Mouse (Mus musculus) CD4-positive, CD25-positive, alpha-beta regulatory T cell, adult 4 months (primary cell): Measurements from ENCODE around the gene Nudt3. TPM values are rescaled to one million over a fixed set of nuclear protein-coding genes. Genes with fewer than 3 reads are reported as not detected.
"Not testable (repeated sequence)": the region's sequence is repeated elsewhere in the genome, so short reads cannot be mapped to it uniquely, and the experiment has no call there.

Experiments
- ATAC-seq: one replicate; pipeline ENCODE4 v1.8.0; 2017
- polyA plus RNA-seq, 2 experiments: library from polyadenylated mRNA; unstranded; fragments of 100-300 nt; shearing (Covaris generic); gene quantifications; one replicate each; pipeline ENCODE4 v1.2.1; 2017

Gene Nudt3
- polyA plus RNA-seq = 10 to 100 TPM; 14.5 to 27.5 TPM

DNA sequence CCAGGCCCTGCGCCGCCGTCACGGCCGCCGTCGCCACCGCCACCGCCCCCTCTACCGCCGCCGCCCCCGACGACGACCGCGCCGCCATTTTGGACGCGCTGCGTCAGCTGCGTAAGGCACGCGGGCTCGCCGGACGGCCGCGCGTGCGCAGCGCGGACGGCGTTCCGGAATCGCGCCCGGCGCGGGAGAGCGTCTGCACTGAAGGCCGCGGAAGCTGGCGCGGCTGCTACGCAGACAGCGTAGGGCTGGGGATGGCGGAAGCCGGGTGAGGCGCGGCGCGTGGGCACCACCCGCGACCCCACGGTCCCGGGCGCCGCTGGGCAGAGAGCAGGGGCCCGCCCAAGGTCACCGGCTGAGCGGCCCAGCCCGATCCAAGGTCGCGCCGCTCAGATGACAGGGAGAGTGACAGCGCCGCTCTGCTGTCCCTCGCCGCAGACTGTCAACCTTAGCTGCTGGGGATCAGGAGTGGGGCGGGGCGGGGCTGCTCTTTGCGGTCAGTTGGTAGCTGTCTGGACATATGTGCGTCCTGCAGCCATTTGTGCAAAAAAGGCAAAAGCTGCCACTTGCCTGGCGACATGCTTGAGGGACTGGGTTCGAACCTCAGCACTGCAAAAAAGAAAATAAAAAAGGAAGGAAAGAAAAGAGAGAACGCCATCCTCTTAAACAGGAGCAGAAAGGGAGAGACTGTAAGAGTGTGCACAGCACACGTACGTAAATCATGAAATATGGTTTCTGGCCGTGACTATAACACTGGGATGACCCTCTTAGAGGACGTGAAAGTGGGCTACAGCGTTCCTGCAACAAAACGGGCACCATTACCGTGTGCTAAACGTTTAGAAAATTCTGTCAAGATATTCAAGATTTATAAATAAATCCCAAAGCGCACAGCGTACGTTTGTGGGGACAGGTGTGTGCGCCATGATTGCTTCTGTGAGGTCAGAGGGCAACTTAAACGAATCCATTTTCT, at the start of gene Nudt3:
Nudt3 (minus strand) TSS at position 136 of the 967 bp plus-strand sequence.
- peak; percentile 94 for ATAC-seq

DNA sequence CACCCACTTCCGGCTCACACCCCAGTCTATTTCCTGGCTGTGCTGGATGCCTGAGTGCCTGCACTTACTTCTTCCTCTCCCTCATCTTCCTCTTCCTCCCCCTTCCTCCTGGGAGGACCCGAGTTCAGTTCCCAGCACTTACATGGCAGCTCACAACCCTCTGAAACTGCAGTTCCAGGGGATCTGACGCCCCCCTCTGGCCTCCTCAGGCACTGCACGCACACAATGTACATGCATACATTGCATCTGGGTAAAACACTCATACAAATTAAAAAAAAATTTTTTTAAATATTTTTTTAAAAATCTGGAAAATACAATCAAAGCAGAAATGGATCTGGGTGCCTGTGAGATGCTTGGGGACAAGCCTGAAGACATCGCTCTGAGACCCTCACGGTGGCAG, 48.4 kb upstream of the Nudt3 start:
- ATAC-seq = no peak

DNA sequence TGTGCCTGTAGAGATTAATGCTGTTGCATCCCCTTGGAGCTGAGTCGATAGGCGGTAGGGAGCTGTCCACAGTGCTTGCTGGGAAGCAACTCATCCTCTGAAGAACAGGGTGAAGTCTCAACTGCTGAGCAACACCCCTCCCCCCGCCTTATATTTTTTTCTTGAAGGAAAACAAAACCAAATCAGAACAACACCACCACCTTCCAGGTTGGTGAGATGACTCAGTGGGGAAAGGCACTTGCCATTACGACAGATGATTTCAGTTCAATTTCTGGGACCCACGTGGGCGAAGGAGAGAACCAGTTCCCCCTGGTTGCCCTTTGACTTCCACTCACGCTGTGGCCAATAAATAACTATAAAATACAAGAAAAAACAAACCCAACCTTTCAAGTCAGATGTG, 35.5 kb upstream of the Nudt3 start:
- peak; percentile 20 for ATAC-seq

DNA sequence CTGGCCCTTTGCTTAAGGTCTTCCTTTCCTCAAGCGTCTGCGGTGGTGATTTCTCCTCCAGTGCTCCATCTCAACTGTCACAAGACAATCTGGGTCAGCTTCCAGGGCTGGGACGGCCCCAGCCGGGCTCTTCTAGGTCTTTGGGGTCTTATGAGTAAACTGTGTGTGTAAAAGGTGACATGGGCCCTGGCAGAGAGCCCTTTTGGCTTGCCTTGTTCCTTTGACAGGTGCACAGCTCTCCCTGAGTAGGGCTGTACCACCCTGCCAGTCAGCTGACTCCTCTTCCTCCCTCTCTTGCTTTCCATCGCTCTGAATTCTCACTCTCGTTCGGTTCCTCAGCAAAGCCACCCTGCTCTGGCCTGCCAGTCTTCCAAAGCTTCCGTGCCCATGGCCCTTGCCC, 33.8 kb upstream of the Nudt3 start:
- no peak for ATAC-seq

DNA sequence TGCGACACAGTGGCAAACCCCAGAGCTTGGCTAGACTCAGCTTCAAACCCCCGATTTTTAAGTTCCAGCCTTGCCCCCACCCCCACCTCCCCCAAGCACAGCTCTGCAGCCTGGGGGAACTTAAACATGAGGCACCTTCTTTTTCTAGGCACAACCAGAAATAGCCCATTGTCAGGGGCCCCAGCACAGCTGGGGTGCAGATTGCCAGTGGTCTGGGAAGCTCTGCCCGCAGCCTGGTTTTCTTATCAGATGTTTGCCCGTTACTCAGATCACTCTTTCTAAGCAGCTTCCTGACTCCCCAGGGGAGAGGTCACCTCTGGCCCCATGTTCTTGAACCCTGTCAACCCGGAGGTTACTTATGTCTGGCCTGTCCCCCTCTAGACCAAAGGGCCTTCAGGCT, 33.1 kb upstream of the Nudt3 start:
- no peak for ATAC-seq

DNA sequence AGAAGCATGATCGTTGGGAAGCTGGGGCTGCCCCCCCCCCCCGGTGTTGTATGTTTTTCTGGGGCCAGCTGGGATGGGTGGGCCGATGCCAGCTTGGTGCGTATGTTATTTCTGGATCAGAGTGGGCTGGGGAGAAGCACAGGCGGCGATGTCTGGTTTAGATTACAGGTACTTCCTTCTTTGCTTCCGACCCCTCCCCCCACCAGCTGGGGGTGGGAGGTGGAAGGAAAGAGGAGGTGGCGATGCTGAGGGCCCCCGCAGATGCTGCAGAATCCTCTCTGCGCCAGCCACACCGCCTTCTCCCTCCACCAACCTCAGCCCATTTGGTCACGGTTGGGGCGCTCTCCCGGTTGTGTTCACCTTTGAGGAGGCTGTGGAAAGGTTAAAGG, 32.7 kb upstream of the Nudt3 start:
- peak; percentile 33 for ATAC-seq

DNA sequence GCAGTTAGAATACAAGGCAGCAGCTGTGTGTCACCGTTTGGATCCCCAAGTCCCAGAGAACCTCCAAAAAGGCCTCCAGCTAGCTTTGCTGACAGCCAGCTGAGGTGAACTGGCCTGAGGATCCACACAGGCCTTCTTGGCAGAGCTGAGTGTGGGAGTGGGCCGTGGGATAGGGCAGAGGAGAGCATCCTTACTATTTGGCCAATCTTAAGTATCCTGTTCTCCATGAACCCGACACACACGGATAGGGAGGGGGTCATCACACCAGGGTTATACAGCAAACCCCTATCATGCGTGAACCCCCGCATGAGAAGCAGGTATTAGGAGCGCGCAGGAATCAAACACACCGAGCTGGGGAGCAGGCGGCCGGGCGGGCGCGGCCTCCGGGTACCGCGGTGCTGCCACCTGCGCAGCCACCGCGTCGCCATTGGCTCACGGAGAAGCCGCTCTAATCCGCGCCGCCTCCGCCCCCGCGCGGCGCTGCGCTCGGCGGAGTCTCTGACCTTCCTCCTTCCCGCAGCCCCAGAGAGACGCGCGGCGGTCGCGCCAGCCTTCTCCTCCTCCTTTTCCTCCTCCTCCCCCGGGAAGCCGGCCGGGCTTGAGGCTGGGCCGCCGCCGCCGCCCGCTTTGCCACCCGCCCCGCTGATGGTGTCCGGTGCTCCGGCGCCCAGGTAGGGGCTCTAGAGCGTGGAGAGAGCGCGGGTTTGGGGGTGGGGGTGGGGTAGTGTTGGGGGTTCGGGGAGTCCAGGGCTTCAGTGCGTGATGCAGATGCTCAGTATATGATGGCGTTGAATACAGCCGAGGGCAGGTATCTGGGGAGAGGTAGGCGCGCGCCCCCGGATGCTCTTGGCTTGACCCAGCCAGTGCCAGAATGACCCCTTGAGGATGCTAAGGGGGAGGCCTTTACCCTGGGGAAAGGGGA, 32.1 kb upstream of the Nudt3 start, which contains the start of gene Pacsin1:
Pacsin1 (plus strand) TSS at position 421 of the 922 bp plus-strand sequence.
- peak; percentile 81 for ATAC-seq

DNA sequence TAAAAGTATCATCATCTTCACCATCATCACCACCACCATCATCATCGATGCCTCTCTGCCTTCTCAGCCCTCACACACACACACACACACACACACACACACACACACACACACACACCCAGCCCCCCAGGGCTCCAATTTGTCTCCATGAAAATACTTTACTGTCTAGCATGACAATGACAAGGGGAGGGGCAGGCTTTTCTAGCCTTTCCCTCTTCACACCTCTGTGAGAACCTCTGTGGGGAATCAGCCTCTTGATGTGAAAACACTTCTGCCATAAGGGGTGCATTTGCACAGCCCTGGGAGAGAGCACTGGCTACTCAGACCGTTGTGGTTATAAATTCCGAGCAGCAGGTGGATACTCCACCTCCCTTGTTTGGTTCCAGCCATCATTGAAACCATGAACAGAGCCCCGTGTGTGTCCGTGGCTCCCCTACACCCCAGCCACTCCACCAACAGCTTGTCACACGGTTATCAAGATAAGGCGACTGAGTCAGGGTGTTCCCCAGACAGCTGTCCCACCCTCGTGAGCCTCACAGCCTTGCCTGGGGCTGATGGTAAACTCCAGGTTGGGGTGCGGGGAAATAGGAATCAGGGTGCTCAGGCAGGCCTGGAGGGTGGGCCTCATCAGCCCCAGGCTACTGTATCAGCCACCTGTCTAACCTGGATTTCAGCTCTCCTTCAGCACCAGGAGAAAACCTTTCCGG, 30.1 kb upstream of the Nudt3 start:
- no peak for ATAC-seq

DNA sequence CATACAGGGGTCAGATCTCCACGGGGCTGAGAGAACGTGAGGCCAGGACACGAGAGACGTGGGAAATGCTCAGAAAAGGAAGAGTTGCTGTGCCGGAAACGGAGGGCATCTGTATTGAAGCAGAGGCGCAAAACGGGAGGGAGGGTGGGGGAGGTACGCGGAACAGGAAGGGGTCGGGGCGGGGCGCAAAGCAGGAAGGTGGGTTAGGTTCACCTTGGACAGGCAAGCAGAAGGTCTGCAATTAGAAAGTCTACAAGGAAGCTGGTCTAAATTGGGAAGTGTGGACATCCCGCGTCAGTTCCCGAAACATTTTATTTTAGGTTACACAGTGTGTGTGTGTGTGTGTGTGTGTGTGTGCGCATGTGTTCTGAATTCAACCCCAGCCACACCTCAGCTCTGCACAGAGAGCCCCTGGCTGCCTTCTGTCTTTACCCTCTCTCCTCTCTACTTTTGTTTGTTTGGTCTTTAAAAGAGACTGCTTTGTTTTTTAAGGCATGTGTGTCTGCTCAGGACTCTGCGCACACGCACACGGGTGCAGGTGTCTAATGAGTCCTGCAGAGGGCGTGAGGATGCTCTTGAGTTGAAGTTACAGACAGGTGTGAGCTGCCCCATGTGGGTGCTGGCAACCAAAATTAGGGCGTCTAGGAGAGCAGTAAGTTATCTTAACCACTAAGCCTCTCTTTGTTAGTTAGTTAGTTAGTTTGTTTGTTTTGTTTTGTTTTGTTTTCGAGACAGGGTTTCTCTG, 28.9 kb upstream of the Nudt3 start:
- ATAC-seq = peak; percentile 37

DNA sequence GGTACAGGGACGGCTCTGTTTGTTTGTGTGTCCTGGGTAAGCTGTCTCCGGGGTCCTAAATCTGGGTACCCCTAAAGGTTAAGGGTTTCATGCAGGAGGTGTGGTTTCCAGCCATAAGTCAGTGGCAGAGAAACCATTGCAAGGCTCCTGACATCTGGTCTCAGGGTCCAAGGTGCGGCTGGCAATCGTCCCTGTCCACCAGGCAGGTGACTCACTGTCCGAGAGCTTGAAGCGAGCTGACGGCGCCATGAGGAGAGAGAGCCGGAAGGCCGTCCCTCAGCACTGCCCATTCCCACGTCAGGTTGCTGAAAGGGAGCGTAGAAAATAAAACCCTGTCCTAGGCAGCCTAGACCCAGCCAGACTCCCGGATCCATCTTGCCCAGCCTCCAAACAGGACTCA, 27.3 kb upstream of the Nudt3 start:
- no peak for ATAC-seq

DNA sequence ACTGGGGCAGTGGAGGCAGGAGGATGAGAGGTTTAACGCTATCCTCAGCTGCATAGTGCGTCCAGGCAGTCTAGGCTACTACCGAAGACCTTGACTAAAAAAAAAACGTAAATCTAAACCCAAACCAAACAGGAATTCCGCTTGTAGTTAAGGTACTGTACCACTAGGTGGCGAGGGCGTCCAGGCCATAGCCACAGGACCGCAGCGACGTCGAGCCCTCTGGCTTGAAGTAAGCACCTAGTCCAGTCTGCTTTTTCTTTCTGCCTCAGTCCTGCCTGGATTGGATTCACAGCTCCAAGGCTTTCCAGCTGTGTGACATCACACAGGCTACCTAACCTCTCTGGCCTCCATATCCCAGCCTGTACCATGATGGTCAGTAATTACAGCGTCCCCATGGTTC, 26.9 kb upstream of the Nudt3 start:
- peak; percentile 71 for ATAC-seq

DNA sequence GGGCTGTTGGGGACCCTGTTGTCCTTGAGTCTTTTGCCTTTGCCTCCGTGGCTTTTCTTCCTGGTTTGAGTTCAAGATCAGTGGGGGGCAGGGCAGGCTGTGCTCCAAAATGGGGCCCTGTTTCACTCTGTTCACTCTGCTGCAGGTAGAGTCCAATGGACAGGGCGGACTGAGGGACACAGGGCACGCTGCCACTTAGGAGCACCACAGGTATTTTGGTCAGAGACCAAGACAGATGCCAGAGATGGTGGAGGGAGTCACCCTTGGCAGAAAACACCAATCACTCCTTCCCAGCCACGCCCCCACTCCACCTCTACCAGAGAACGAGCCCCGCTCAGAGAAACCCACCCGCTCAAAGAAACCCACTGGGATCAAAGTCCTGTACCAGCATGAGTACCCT, 22.5 kb upstream of the Nudt3 start:
- ATAC-seq = no peak

DNA sequence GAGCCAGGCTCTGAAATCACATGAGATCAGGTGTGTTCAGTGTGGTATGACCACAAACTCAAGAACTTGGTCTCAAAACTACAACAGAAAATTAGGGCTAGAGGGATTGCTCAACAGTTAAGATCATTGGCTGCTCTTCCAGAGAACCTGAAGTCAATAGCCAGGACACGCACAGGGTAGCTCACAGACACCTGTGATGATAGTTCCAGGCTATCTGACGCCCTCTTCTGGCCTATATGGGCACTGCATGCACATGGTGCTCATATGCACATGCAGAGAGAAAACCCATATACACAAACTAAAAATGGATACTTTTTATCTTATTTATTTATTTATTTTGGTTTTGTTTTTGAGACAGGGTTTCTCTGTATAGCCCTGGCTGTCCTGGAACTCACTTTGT, 21.3 kb upstream of the Nudt3 start:
- ATAC-seq = no peak

DNA sequence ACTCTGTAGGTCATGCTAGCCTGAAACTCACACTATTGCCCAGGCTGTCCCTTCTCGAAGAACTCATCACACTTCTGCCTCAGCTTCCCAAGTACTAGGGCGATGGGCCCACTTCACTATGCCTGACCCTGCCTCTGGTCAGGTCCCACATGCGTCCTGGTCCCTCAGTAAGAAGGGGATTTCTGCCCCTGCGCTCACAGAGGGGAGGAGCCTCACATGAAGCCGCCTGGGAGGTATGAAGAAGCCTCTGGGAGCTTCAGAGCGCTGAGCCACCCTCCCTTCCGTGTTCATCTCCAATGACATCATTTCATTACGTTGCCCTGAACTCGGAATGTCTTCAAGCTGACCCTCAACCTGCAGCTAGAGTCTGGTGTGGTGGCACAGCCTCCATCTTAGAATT, 20.5 kb upstream of the Nudt3 start:
- no peak for ATAC-seq

DNA sequence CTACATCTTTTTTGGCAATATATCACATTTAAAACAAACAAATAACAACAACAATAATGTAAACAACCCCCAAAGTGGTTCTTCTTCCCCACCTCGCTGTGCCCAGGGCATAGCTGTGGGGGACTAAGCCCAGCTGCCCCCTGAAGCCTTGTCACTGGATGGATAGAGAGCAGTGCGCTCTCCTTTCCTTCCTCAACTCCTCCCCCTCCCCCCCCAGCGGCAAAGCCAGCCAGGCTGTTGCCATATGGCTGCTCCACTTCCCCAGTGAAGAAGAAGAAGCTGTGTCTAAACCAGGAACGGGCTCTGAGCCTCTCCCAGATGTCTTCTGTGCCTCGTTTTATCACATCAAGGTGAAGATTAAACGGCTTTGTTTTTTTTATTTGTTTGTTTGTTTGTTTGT, 19.8 kb upstream of the Nudt3 start:
- no peak for ATAC-seq

DNA sequence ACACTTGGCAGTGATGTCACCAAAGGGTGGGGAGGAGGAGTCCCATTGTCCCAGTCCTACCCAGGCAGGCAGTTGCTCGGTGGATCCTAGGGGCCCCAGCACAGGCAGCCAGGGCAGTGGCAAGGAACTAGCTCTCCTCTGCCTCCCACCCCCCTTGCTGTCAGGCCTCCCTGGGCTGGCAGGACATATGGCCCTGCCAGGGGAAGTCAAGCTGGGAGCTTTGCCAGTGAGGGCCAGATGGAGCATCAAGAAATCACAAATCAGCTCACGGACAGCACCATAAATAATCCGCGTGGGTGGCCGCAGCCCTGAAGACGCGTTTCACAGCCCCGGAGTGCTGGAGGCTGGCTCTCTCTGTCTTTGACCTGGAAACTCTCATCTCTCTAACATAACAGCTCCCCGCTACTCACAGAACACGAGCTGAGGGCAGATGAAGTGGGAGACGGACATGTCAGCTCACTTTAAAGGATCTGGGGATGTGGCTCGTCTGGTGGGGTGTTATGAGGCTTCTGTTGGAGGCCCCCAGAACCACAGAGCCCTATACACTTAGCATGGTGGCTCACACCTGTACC, 19.3 kb upstream of the Nudt3 start:
- no peak for ATAC-seq

DNA sequence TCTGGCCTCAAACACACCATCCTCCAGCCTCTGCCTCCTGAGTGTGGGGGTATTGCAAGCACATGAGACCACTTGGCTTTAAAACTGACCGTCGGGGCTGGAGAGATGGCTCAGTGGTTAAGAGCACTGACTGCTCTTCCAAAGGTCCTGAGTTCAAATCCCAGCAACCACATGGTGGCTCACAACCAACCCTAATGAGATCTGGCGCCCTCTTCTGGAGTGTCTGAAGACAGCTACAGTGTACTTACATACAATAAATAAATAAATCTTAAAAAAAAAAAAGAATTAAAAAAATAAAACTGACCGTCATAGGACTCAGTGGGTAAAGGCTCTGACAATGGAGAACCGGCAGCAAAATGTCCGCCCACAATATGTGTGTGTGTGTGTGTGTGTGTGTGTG, 16.6 kb upstream of the Nudt3 start:
- not testable (repeated sequence) for ATAC-seq

DNA sequence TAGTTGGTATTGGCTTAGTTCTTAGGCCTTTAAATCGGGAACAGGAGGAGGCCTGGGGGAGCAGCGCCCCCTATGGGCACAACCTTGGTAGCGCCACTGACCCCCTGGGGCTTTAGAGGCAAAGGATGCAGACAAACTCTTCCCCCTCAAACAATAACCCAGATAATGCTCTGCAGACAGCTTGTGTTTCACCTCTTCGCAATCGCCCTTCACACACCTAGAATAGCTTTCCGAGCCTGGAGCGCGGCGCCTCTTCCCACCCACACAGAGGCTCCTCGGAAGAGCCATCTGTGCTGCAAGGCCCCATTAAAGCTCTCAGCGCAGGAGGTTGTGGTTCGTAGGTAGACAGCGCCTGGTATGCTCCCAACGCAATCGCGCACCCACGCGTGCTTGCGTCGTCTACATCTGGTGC, 15.6 kb upstream of the Nudt3 start:
- ATAC-seq = no peak

DNA sequence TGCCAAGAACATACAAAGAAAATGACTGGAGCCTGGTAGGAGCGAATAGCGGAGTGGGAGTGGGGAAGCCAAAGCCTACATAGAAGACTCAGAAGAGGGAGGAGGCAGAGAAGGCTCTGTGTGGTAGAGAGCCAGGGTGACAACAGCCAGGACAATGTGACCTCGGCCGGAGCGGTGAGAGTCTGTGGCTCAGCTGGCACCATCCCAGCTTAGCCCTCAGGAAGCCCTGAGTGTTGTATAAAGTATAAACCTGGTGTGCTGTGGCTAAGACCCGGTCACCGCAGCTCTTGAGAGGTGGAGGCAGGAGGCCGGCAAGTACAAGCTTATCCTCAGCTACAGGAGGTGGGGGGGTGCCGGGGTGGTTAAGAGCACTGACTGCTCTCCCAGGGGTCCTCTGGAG, 14.0 kb upstream of the Nudt3 start:
- no peak for ATAC-seq

DNA sequence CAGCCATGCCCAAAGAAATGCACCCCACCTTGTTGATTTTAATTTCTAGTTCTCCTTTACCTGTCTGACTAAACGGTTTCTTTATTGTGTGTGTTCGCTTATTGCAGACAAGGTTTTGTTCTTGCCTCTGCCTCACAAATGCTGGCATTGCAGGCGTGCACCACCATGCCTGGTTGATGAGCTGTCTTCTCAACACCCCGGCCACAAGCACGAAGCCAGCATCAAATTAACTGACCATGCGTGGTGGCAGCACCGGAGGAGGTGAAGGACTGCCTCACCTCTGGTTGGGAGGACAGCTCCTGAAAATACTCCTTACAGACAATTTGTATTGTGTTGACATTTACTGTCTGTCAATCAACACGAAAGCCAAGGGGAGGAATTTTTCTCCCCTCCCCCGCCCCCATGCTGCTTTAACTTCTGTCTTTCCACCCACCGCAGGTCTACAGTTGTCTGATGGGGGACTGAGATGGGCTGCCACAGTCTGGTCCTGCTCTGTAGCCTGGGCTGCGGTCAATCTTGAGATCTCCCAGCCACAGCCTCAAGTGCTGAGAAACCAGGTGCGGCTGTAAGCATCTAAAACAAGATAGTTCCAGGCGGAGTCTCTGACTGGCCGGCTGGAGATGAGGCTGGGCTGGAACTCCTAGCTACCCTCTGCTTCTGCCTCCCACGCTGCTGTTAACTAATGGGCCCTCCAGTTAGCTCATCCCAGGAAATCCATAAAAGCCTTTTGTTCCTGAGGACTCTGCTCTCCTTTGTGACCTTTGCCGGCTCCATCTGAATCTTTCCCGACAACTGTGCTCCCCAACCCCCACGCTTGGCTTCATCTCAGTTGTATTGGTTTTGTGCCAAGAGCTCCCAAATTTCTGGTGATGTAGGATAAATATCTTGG, 13.1 kb upstream of the Nudt3 start, which contains the start of gene Rps10:
Rps10 (minus strand) TSS at position 538 of the 889 bp plus-strand sequence.
- ATAC-seq = no peak

DNA sequence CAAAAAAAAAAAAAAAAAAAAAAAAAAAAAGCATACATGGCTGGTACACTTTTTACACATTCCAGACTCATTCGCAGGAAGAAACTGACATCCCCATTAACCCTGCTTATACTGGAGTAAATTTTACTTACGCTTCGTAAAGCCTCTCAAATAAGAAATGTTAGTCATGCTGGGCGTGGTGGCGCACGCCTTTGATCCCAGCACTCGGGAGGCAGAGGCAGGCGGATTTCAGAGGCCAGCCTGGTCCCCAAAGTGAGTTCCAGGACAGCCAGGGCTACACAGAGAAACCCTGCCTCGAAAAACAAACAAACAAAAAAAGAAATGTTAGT, 12.2 kb upstream of the Nudt3 start:
- peak; percentile 37 for ATAC-seq
